Mouse (Mus musculus): ENCODE results near the gene Gabrg1.
A peak's percentile ranks its signal among the peaks of the same experiment; 100 is the strongest.

Gabrg1 gene

GRCm38 (mm10) chr5:70842192-70843095 is at the start of gene Gabrg1:
Gabrg1 (minus strand) TSS chr5:70842617.
- DNase-seq (ENCODE audit: low spot score in 2 of 2) = peak; percentile 64 to 66

GRCm38 (mm10) chr5:70884026-70884425 is 41.6 kb upstream of the Gabrg1 start:
- no peak for DNase-seq (ENCODE audit: low spot score in 2 of 2)

- no peak for DNase-seq (ENCODE audit: low spot score in 2 of 2)
Measured at GRCm38 (mm10) chr5:70870081-70870480, 27.7 kb upstream of the Gabrg1 start.

- DNase-seq (ENCODE audit: low spot score in 2 of 2) = peak; percentile 68 to 71
Measured at GRCm38 (mm10) chr5:70843096-70843734, 798 bp upstream of the Gabrg1 start.

GRCm38 (mm10) chr5:70818681-70819080 is 23.7 kb downstream of the Gabrg1 start:
- DNase-seq (ENCODE audit: low spot score in 2 of 2) = no peak

GRCm38 (mm10) chr5:70736156-70736555 is 106.3 kb downstream of the Gabrg1 start:
- no peak for DNase-seq (ENCODE audit: low spot score in 2 of 2)

- no peak for DNase-seq (ENCODE audit: low spot score in 2 of 2)
Measured at GRCm38 (mm10) chr5:70704361-70704760, 138.1 kb downstream of the Gabrg1 start.
